Mouse (Mus musculus): Measurements from ENCODE around the gene Magi2.

- TF ChIP-seq POLR2A (IDR thresholded peaks at IDR 0.05; ENCODE audit: extremely low read depth, insufficient read depth, low read length) (no peak), CTCF (IDR thresholded peaks at IDR 0.05; ENCODE audit: extremely low read depth, insufficient read depth, low read length) (no peak)
These were observed 1296.9 kb downstream of the Magi2 start for GRCm38 (mm10) chr5:20523776-20524175.
